Mouse (Mus musculus) left cerebral cortex, postnatal 10 days (tissue): ENCODE measurements at regions not wholly inside any gene's neighbourhood (a gene's known extent, or its start where the extent isn't known, plus 50 kb on each side); places are given as distances from the start of the nearest gene placed in this dataset.

Experiments used
- DNase-seq, 2 experiments: peaks; one replicate each; pipeline ENCODE4 v3.0.0; 2021 to 2022; ENCODE audit warnings: low spot score in 2 of 2, mixed read lengths in 1 of 2; ENCODE audit errors: extremely low spot score in 1 of 2
- intact Hi-C: fragments of 180-260 bp; cut with DNase I; formaldehyde crosslinking; loops from one replicate; pipeline ENCODE4 v1.15.1; 2025

DNA sequence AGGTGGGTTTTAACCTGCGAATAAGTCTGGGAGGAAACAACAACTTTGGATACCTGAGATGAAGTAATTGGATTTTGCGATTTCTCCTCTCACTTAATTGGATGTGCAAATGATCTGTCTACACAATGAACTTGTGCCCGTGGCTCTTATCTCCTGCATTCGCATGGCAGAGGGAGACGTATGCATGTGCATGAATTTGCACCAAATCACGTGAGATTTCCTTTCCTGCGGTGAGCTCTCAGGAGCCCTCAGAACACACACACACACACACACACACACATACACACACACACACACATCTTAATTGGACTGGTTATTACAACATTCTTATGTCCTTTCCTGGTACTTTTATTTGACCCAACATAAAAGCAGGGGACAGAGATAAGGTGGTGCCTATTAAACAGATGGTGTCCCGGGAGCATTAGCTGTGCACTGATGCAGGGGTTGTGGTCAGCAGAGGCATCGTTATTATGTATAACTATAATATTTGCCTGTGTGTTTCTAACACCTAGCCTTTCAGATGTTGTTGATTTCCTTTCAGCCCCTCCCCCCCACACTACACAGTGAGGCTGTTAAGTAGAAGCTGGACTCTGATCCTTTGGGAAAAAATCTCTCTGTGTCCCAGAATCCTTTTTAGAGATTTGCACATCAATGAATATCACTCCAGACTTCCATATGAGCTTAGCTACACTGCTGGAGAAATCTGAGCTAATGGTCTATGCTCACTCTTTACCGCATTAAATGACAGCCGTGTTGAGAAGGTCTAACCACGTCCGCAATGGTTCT lies 166.3 kb downstream of the Arrdc4 start:
- intact Hi-C loops: loop anchor here (10.0 kb wide), 1 partner anchor 1752 kb away; no protein-coding TSS in a partner anchor
- DNase-seq: no peak

DNA sequence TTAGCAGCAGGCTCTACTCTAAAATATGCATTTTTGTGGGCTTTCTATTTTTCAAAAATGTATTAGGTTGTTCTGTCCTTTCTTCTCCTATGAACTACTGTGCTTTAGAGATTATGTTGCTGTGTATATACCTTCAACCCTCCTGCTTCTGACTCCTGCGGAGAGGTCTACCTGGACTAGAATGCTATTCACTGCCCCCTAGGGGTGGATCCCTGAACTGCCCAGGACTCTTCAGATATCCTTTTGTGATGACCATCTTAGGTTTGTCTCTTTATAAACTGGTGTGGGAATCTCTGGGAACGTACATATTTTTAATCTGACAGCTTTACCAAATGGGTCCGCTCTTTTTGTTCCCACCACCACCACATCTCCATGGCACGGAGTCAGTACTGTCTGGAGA lies 168.4 kb downstream of the Arrdc4 start:
- DNase-seq: peak in 1 of 2 experiments; percentile 44
- intact Hi-C loops: loop anchor here (10.0 kb wide), 1 partner anchor 1754 kb away; no protein-coding TSS in a partner anchor

DNA sequence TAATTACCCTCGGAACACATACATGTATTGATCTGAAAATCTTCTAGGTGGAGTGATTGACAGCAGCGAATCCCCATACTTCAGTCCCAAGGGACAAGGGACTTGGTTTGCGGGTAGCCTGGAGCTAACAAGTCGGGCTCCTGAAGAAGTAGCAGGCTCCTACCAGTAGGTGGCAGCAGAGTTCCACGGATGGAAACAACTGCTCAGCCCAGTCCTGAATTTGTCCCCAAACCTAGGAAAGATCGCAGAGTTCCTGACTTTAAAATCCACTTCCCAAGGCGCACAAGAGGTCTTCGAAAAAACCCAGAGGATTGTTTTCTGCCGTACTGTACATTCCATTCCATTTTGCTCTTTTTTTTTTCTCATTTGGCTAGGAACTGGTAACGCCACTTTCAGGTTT lies 169.4 kb downstream of the Arrdc4 start:
- intact Hi-C loops: loop anchor here (2.0 to 10.0 kb wide), 3 partner anchors 207 to 1755 kb away; no protein-coding TSS in a partner anchor
- peak; percentile 83 to 84 for DNase-seq

DNA sequence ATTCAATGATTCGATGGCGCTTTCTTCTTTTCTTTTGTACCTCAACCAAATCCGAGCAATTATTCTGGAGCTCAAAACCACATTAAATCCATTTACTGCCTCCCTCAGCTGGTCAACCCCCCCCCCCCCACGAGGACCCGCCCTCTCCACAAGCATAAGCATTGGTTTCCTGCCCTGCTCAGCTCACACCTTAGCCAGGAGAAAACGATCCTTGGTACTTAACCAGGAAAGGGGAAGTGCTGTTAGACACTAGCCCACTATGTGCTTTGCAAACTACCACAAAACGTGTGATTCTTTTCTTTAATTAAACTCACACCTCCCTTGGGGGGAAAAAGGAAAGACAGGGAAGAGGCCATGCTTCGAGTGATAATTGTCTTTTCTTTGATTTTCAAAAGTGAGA lies 169.8 kb downstream of the Arrdc4 start:
- intact Hi-C loops: loop anchor here (2.0 to 5.0 kb wide), 2 partner anchors 207 to 244 kb away; no protein-coding TSS in a partner anchor
- DNase-seq: no peak

DNA sequence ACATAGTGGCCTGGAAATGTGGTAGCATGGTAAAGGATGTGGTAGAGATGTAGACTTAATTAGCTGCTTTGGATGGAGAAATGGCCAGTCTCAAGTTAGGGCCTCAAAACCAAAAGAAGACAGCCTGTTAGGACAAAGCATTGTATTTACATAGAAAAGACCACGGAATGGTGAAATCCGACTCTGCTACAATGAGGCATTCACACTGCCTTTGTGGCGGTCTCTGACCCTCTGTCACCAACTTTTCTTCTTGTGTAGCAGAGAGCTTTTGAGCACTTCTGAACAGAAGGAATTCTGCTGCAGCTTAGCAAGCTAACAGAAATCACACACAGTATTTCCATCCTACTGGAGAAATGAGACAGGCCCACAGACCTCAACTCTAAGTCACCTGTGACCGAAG lies 177.7 kb downstream of the Arrdc4 start:
- no peak for DNase-seq
- intact Hi-C loops: no loop called here

DNA sequence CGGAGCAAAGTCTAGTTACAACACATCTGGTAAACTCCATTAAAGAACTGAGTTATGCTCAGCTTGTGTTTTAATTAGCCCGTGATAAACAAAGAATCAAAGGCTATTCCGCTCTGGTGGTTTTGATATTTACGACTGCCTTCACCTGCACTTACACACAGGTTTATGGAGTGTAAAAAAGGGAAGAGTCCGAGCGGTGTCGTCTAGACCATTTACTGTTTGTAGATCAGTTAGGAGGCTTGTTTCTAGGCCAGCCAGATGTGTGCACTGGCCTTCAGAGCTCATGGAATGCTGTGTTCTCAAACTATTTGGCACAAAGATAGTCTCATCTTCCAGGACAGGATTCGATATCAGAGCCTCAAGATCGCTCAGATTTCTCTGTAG lies 180.9 kb downstream of the Arrdc4 start:
- no peak for DNase-seq
- intact Hi-C loops: no loop called here

DNA sequence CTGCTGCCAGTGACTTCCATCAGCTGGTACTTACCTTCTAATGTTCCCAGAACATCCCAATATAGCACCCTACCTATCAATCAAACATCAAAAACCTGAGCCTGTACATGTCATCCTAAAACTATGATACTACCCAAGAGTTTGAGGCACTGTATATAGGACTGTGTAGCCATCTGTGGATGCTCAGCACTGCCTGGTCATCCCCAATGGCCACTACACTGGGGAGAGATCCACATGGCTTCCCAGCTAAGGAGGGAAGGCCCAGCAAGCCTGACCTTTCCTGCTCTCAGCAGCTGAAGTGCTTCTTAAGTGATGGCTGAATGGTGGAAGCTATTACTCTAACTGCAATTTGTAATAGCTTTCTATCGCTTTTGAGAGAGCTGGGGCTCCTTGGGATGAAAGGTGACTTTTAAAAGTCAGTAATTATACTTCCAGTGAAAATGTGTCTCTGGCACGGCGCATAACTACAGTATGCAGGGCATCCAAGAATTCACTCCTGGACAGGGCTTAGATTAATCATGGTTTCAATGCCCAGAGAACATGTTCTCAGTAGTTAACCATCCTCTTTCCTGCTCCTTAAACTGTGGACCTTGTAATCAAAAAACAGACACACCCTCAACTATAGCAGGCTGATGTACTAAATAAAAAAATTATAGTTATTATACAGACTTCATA lies 181.5 kb downstream of the Arrdc4 start:
- intact Hi-C loops: no loop called here
- no peak for DNase-seq

DNA sequence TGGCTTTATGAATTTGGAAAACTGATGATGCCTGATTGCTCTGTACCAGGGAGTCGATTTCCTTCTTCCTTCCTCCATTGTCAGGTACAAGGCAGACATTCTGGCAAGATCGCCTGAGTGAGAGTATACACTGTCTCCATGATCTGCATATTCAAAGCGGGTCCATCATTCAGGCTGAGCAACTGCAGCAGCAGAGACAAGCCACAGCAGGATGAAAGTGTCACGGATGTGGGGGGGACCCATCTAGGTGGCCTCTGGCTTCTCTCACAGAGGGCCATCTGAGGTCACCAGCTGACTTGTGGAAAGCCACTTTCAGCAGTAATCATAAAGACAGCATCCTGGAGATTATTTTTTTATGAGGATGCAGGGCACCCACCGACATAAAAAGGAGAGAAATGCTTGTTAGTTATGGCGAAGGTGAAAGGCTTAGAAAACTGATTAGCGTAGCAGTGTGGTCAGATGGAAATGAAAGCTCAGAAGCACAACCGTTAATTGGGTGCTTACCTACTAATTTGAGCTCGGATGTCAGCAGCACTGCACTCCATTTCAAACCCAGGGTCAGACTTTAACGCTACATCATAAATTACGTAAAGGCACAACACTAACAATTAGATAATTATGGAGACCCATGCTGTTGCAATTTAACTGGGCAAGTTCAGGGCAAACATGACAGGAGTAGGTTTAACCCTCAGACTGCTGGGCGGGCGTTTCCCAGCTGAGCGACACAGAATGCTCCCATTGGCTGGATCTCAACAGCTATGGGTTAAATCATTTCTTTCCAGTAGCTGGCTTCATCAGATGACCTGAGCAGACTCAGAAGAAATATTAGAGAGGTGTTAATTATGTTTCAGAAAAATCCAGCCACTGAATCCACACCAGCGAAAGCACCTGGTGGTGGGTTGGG lies 189.3 kb downstream of the Arrdc4 start:
- intact Hi-C loops: no loop called here
- no peak for DNase-seq

DNA sequence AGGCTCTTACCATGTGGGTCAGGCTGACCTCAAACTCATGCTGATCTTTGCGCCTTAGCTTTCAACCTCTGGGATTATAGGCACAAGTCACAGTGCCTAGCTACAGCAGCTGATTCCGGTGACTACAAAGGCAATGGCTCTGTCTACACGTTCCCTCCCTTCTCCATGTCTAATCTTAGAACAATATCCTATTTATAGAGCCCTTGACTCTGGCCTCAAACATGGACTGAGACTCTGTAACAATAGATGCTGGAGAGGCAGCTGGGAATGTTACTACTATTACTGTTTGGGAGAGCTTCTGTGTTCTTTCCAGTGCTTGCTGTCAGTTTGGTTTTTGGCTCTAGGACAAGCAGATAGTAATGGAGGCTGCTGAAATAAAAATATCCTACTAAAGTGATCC lies 198.7 kb downstream of the Arrdc4 start:
- intact Hi-C loops: no loop called here
- DNase-seq: no peak

DNA sequence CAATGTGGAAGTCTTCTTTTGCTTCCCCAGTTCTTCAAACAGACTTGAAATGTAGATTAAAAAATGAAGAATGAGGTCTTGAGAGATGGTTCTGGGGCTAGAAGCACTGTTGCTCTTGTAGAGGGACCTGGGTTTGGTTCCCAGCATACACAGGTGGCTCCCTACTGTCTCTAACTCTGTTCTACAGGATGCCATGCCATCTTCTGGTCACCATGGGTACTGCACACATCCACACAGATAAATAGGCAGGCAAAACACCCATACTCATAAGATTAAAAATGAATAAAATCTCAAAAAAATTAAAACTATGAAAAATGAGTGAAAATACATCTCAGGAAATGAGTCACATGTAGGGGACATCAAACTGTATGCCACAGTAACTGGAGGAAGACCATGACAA lies 200.9 kb downstream of the Arrdc4 start:
- intact Hi-C loops: no loop called here
- no peak for DNase-seq

DNA sequence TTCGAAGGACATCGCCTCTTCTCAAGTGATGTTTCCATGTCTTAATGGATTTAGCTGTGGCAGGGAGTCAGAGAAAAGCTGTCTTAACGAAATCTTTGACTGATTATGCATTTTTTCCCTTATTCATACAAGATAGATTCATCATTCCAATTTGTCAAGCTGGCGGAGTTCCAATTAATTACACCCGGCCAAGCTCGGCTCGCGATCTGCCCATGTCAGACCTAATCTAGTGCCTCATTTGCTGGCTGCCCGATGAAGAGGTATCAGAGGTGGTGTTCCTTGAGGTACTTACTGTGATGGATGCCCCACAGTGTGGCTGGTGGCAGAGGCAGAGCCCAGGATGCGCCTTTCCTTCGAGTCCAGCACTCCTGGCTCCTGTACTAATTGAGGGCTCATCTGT lies 204.9 kb downstream of the Arrdc4 start:
- intact Hi-C loops: no loop called here
- no peak for DNase-seq

DNA sequence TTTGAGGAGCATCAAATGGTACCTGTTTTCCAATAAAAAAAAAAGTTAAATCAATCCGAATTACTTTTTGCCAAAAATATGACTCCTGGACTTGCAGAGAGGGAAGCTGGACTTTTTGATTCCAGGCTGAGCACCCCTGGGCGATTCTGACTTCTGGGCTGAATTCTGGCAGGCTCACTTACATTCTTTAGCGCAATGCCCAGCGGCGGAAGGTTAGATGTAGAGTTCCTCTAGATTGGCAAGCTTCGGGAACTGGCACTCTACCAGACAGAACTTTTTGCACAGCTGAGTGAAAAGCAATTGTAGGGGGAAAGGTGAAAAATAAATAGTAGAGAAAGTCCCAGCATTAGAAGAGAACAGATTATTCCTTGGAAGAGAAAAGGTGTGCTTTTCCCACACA lies 235.5 kb downstream of the Fam169b start:
- no peak for DNase-seq
- intact Hi-C loops: no loop called here

DNA sequence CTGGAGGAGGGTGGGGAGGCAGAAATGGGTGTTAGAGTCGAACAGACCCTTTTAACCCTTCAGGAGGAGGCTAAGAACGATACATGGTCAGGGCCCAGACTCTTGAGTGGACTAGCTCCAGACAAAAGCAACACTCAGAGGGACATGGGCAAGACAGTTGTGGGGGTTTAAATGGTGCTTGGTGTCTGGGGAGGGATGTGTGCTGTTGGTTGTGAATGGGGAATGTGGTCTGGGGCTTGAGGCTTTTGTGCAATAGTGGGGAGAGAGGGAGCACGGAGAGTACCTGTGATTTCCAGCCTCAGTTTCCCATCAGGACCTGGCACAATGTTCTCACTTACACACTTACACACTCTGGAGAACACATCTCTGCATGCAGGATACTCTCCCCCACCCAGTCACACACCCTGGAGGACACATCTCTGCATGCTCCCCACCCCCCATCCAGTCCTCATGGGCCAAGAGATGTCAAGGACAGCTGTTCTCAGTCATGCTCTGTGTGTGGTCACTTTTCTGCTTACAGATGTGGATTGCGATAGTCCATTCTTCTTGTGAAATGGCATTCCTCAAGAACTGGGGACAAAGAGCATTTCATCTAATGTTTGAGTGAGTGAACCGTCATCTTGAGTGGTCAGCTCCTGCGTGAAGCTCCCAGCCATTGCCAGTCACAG lies 217.6 kb downstream of the Fam169b start:
- intact Hi-C loops: no loop called here
- no peak for DNase-seq

DNA sequence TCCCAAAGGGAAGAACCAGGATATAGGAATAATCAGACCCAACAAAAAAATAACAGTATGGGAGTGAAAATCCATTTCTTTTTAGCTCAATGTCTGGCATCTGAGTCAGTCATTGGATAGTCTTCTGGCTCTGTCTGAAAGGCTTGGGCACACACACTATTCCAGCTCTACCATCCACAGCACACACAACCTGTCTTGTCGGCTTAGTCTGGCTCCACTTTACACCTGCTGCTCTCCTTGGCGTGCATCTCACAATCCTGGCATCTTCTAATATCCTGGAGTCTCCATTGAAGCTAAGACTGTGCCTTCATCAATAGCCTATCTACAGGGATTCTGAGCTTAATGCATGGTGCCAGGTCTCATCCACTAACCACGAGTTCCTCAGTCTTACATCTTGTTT lies 213.0 kb downstream of the Fam169b start:
- DNase-seq: no peak
- intact Hi-C loops: no loop called here

DNA sequence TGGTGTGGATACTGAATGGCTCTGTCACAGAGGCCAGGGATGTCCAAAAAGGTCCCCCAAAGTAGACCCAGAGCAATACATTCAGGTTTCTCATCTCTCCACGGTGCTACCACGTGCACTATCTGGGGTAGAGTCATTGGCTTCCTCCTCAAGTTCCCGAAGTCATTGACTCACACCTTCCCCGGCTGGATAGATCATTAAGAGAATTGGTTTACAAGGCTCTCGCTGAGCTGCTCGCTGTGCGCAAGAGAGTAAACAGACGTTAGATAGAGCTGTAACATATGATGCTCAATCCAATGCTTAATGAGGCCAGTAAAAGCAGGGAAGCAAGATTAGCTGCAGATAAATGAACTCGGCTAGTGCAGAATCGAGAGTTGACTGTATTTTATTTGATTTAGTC lies 208.9 kb downstream of the Fam169b start:
- DNase-seq: no peak
- intact Hi-C loops: no loop called here

DNA sequence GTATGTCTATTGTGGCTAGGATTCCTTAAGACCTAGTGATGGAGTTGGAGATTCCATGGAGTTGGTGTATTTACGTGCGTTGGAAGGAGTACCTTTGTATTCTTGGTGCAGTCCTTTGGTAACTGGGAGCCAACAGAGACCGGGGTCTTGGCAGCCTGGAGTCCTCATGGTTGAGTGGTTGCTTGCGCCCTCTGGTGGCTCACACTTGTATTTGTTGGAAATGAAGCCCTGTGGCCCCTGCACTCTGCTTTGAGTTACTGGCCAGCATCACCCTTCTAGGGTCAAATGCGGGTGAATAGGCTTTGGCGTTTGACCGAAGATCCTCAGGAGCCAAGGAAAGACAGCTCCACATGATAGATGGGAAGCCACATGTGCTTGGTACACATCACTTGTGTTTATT lies 207.1 kb downstream of the Fam169b start:
- intact Hi-C loops: loop anchor here (2.0 kb wide), 1 partner anchor 106 kb away; no protein-coding TSS in a partner anchor
- peak; percentile 8 to 70 for DNase-seq

DNA sequence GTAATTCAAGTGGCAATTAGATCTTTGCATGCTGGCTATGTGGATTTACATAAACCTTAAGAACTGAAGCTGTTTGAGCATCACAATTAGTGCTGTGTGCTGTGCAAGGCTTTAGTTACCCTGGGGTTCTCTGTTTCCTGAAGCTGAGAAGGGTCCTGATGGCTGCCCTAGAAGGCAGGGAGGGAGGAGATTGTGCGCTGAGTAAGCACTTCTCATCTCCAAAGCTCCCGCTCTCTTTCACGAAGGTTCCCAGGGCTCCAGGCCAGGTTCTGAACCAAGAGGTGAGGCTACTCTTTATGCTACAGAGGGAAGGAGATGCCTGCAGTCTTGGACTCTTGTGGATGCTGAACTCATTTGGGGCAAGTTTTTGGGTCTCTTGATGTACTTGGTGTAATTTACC lies 206.7 kb downstream of the Fam169b start:
- intact Hi-C loops: loop anchor here (2.0 kb wide), 1 partner anchor 106 kb away; no protein-coding TSS in a partner anchor
- no peak for DNase-seq

DNA sequence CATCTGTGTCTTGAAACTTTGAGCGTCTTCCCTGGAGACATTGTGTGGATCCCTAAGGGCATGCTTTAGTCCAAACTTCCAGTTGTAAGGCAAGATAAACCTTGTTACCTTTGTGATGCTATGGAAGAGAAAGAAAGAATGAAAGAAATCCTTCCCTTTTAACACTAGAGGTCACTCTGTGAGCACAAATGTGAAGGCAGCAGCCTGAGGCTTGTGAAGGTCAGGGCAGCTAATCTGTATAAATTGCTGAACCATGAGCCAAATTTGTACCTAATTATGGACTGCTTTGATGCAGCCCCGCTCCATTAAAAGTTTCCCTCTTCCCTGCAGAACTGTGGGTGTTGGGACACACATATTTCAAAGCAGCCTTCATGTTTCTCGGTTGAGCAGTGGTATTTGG lies 204.4 kb downstream of the Fam169b start:
- intact Hi-C loops: loop anchor here (10.0 kb wide), 1 partner anchor 347 kb away; no protein-coding TSS in a partner anchor
- DNase-seq: no peak

DNA sequence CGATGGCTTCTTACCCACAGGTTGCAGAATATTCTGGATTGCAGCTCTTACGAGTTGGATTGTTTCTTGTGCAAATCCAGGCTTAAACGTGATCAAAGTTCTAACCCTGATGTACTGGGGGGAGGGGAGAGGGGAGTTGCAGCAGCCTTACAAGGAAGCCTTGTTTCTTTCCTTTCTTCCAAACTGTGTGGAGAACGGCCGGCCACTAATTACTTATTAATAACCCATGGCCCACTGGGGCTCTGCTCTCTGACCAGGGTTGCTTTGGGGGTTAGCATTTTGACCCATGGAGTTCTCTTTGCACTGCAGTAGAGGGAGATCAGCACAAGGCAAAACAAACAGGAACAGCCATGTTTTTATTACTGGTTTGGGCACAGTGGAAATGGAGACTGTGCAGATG lies 199.2 kb downstream of the Fam169b start:
- intact Hi-C loops: loop anchor here (10.0 kb wide), 1 partner anchor 352 kb away; no protein-coding TSS in a partner anchor
- no peak for DNase-seq
